Mouse (Mus musculus): ENCODE data around the gene Gm128. TPM values are rescaled to one million over a fixed set of nuclear protein-coding genes. Genes with fewer than 3 reads are reported as not detected.

Gene Gm128
- polyA plus RNA-seq, 1 experiment from 2014 or later, result not detected

DNA sequence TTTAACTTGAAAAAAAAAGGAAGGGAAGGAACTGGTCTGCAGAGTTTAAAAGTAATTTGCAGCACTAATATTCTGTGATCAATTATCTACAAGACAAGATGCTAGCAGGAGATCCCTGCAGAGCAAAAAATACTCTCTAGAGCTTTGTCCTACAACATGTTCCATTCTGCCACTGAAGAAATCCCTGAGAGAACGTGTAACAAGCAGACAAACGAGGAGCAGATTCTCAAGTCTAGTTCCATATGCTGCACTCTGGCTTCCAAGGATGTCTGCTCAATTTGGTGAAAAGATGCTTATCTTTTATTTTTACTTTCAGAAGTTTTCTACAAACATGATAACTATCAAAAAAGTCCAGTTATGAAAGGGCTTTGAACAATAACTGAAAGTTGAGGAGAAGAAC lies 40.8 kb downstream of the Gm128 start:
- Histone ChIP-seq H3K27me3 (ENCODE audit: control insufficient read depth, insufficient read depth, low read length) (no peaks in the 10 kb centered on the region), H3K9ac (ENCODE audit: low read depth, low read length) (no peak overlapping the region), H3K27ac (ENCODE audit: low read depth, low read length) (no peak overlapping the region), H3K9me3 (ENCODE audit: control insufficient read depth, low read length) (no peaks in the 10 kb centered on the region), H3K4me1 (replicated peaks; ENCODE audit: control insufficient read depth, insufficient read depth, low read length) (no peaks in the 10 kb centered on the region), H3K4me3 (ENCODE audit: low read depth, low read length) (no peak overlapping the region), H3K36me3 (ENCODE audit: control insufficient read depth, insufficient read depth, low read length) (peaks cover 12% of the 10 kb centered on the region; the same call in 1 of the 2 replicates), H3K4me2 (replicated peaks; ENCODE audit: low read depth, low read length) (no peak overlapping the region)
- 80% methylated on average over 2 of the region's 2 CpGs for WGBS
- no peak for DNase-seq (ENCODE audit: low spot score)
- no peak for ATAC-seq (ENCODE audit: low FRiP score)

GRCm38 (mm10) chr3:95200132-95200531 lies 41.3 kb downstream of the Gm128 start:
- Histone ChIP-seq H3K4me2 (replicated peaks; ENCODE audit: low read depth, low read length) (no peak overlapping the region), H3K4me1 (replicated peaks; ENCODE audit: control insufficient read depth, insufficient read depth, low read length) (no peaks in the 10 kb centered on the region), H3K9ac (ENCODE audit: low read depth, low read length) (no peak overlapping the region), H3K9me3 (ENCODE audit: control insufficient read depth, low read length) (no peaks in the 10 kb centered on the region), H3K27ac (ENCODE audit: low read depth, low read length) (no peak overlapping the region), H3K27me3 (ENCODE audit: control insufficient read depth, insufficient read depth, low read length) (no peaks in the 10 kb centered on the region), H3K4me3 (ENCODE audit: low read depth, low read length) (no peak overlapping the region), H3K36me3 (ENCODE audit: control insufficient read depth, insufficient read depth, low read length) (peaks cover 12% of the 10 kb centered on the region; the same call in 1 of the 2 replicates)
- no peak for DNase-seq (ENCODE audit: low spot score)
- WGBS, result 82% methylated on average over 7 of the region's 7 CpGs
- ATAC-seq (ENCODE audit: low FRiP score), result no peak

DNA sequence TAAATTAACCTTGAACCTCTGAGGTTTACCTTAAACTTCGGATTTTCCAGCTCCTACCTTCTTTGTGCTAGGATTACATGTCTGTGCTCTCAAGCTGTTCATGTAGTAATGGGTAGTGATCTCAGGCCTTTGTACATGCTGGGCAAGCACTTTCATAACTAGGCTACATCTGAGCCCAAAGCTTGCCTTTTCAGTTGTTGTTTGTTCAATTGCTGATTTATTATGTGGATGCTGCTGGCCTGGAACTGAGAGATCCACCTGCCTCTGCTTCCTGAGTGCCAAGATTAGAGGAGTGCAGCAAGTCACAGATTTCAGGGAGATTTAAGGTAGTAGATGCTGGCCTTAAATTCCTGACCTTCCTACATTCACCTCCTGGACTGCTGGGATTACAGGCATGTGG lies 42.3 kb downstream of the Gm128 start:
- no peak overlapping the region for H3K4me3 ChIP-seq (ENCODE audit: low read depth, low read length)
- ATAC-seq (ENCODE audit: low FRiP score) (no peak), DNase-seq (ENCODE audit: low spot score) (no peak)
- H3K4me2 ChIP-seq (replicated peaks; ENCODE audit: low read depth, low read length), result no peak overlapping the region
- H3K27me3 ChIP-seq (ENCODE audit: control insufficient read depth, insufficient read depth, low read length), result no peaks in the 10 kb centered on the region
- H3K27ac ChIP-seq (ENCODE audit: low read depth, low read length), result no peak overlapping the region
- H3K9me3 ChIP-seq (ENCODE audit: control insufficient read depth, low read length), result no peaks in the 10 kb centered on the region
- H3K9ac ChIP-seq (ENCODE audit: low read depth, low read length), result no peak overlapping the region
- WGBS, result 76% methylated on average over 1 of the region's 1 CpGs
- no peaks in the 10 kb centered on the region for H3K4me1 ChIP-seq (replicated peaks; ENCODE audit: control insufficient read depth, insufficient read depth, low read length)
- H3K36me3 ChIP-seq (ENCODE audit: control insufficient read depth, insufficient read depth, low read length), result peaks cover 12% of the 10 kb centered on the region; the same call in 1 of the 2 replicates

DNA sequence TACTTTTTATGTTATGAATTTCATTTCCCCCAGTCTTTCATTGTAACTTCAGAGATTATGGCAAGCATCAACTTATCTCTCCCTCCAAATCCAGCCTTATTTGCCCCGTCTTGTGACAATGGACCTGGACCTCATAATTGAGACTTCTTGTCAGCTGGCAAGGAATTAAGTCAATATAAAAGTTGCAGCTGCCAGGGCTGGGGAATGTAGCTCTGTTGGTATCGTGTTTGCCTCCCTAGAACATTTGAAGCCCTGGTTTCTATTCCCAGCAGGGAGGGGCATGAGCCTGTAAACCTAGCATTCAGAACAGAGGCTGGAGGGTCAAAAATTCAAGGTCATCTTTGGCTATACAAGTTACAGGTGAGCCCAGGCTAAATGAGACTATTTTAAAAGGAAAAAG lies 45.6 kb downstream of the Gm128 start:
- Histone ChIP-seq H3K4me2 (replicated peaks; ENCODE audit: low read depth, low read length) (no peak overlapping the region), H3K27ac (ENCODE audit: low read depth, low read length) (no peak overlapping the region), H3K9me3 (ENCODE audit: control insufficient read depth, low read length) (no peaks in the 10 kb centered on the region), H3K9ac (ENCODE audit: low read depth, low read length) (no peak overlapping the region), H3K4me3 (ENCODE audit: low read depth, low read length) (no peak overlapping the region), H3K27me3 (ENCODE audit: control insufficient read depth, insufficient read depth, low read length) (no peaks in the 10 kb centered on the region), H3K4me1 (replicated peaks; ENCODE audit: control insufficient read depth, insufficient read depth, low read length) (no peaks in the 10 kb centered on the region), H3K36me3 (ENCODE audit: control insufficient read depth, insufficient read depth, low read length) (0 out of 2 replicates have a peak, but pooled peaks cover 5% of the 10 kb centered on the region)
- no peak for DNase-seq (ENCODE audit: low spot score)
- WGBS, result 93% methylated on average over 2 of the region's 2 CpGs
- no peak for ATAC-seq (ENCODE audit: low FRiP score)

- ATAC-seq (ENCODE audit: low FRiP score) (no peak), DNase-seq (ENCODE audit: low spot score) (no peak)
- Histone ChIP-seq H3K36me3 (ENCODE audit: control insufficient read depth, insufficient read depth, low read length) (0 out of 2 replicates have a peak, but pooled peaks cover 6% of the 10 kb centered on the region), H3K9me3 (ENCODE audit: control insufficient read depth, low read length) (no peaks in the 10 kb centered on the region), H3K4me2 (replicated peaks; ENCODE audit: low read depth, low read length) (no peak overlapping the region), H3K27me3 (ENCODE audit: control insufficient read depth, insufficient read depth, low read length) (no peaks in the 10 kb centered on the region), H3K4me1 (replicated peaks; ENCODE audit: control insufficient read depth, insufficient read depth, low read length) (no peaks in the 10 kb centered on the region), H3K4me3 (ENCODE audit: low read depth, low read length) (no peak overlapping the region), H3K27ac (ENCODE audit: low read depth, low read length) (no peak overlapping the region), H3K9ac (ENCODE audit: low read depth, low read length) (no peak overlapping the region)
- 88% methylated on average over 6 of the region's 6 CpGs for WGBS
Observed at GRCm38 (mm10) chr3:95194721-95195135, 46.7 kb downstream of the Gm128 start.

Other genes with a start within 250 kb of the Gm128 start
- gene Zfp687, start 226.2 kb downstream of the Gm128 start, polyA plus RNA-seq (2014; fragmentation: Nextera tagmentation; extraction: Ambion mirVana), result 21.2 and 29.6 TPM in 2 replicates
- gene Psmd4, start 199.0 kb downstream of the Gm128 start, polyA plus RNA-seq (2014; fragmentation: Nextera tagmentation; extraction: Ambion mirVana), result 328 and 329 TPM in 2 replicates
- 14.1 and 15.0 TPM in 2 replicates for gene Pip5k1a, start 134.7 kb downstream of the Gm128 start, polyA plus RNA-seq (2014; fragmentation: Nextera tagmentation; extraction: Ambion mirVana)
- 232 and 236 TPM in 2 replicates for gene Vps72, start 130.6 kb downstream of the Gm128 start, polyA plus RNA-seq (2014; fragmentation: Nextera tagmentation; extraction: Ambion mirVana)
- 0.68 and 1.1 TPM in 2 replicates for gene Tmod4, start 117.1 kb downstream of the Gm128 start, polyA plus RNA-seq (2014; fragmentation: Nextera tagmentation; extraction: Ambion mirVana)
- gene Scnm1, start 107.6 kb downstream of the Gm128 start, polyA plus RNA-seq (2014; fragmentation: Nextera tagmentation; extraction: Ambion mirVana), result 83.2 and 84.9 TPM in 2 replicates
- gene Lysmd1, start 107.5 kb downstream of the Gm128 start, polyA plus RNA-seq (2014; fragmentation: Nextera tagmentation; extraction: Ambion mirVana), result 12.5 and 19.3 TPM in 2 replicates
- gene Tnfaip8l2, start 99.2 kb downstream of the Gm128 start, polyA plus RNA-seq (2014; fragmentation: Nextera tagmentation; extraction: Ambion mirVana), result 1.7 and 2.1 TPM in 2 replicates
- 22.6 and 27.0 TPM in 2 replicates for gene Sema6c, start 81.1 kb downstream of the Gm128 start, polyA plus RNA-seq (2014; fragmentation: Nextera tagmentation; extraction: Ambion mirVana)
- 6.1 and 9.7 TPM in 2 replicates for gene Gabpb2, start 23.7 kb downstream of the Gm128 start, polyA plus RNA-seq (2014; fragmentation: Nextera tagmentation; extraction: Ambion mirVana)
- 110 and 117 TPM in 2 replicates for gene Cdc42se1, start 12.9 kb downstream of the Gm128 start, polyA plus RNA-seq (2014; fragmentation: Nextera tagmentation; extraction: Ambion mirVana)
- gene Mllt11, start 9.4 kb downstream of the Gm128 start, polyA plus RNA-seq (2014; fragmentation: Nextera tagmentation; extraction: Ambion mirVana), result 171 and 203 TPM in 2 replicates
- gene Bnipl, start 9.6 kb upstream of the Gm128 start, polyA plus RNA-seq (2014; fragmentation: Nextera tagmentation; extraction: Ambion mirVana), result 0.61 and 0.73 TPM in 2 replicates
- 42.2 and 46.5 TPM in 2 replicates for gene Mindy1, start 39.7 kb upstream of the Gm128 start, polyA plus RNA-seq (2014; fragmentation: Nextera tagmentation; extraction: Ambion mirVana)
- gene Prune1, start 40.5 kb upstream of the Gm128 start, polyA plus RNA-seq (2014; fragmentation: Nextera tagmentation; extraction: Ambion mirVana), result 31.0 and 31.3 TPM in 2 replicates
- gene Anxa9, start 65.6 kb upstream of the Gm128 start, polyA plus RNA-seq (2014; fragmentation: Nextera tagmentation; extraction: Ambion mirVana), result 1.6 and 2.1 TPM in 2 replicates
- 101 and 105 TPM in 2 replicates for gene Cers2, start 73.2 kb upstream of the Gm128 start, polyA plus RNA-seq (2014; fragmentation: Nextera tagmentation; extraction: Ambion mirVana)
- 58.6 and 63.2 TPM in 2 replicates for gene Setdb1, start 115.6 kb upstream of the Gm128 start, polyA plus RNA-seq (2014; fragmentation: Nextera tagmentation; extraction: Ambion mirVana)
- not detected in 2 replicates for gene 4930558C23Rik, start 161.2 kb upstream of the Gm128 start, polyA plus RNA-seq (2014; fragmentation: Nextera tagmentation; extraction: Ambion mirVana)
- gene Arnt, start 192.8 kb upstream of the Gm128 start, polyA plus RNA-seq (2014; fragmentation: Nextera tagmentation; extraction: Ambion mirVana), result 21.8 and 24.8 TPM in 2 replicates

Measured in hindbrain, embryonic 11.5 days (tissue).